Mouse (Mus musculus) embryonic facial prominence, embryonic 12.5 days (tissue): ENCODE results near the gene Atp2b2. TPM values are rescaled to one million over a fixed set of nuclear protein-coding genes. Genes with fewer than 3 reads are reported as not detected.

Source experiments
- ATAC-seq: fragments of 200-750 bp; cut with Nextera tagmentation; 2 replicates; pipeline ENCODE4 v1.8.0; 2017; ENCODE audit not compliant: insufficient number of reproducible peaks, insufficient read depth, low FRiP score, low TSS enrichment
- H3K27ac ChIP-seq: fragments of 300-500 bp; sonication (generic); 2 replicates; pipeline ENCODE4 v1.5.1; 2016; ENCODE audit warnings: mild to moderate bottlenecking
- H3K27me3 ChIP-seq: fragments of 300-500 bp; sonication (generic); 2 replicates; pipeline ENCODE4 v1.6.1; 2016; ENCODE audit warnings: mild to moderate bottlenecking, moderate library complexity
- H3K36me3 ChIP-seq: fragments of 300-500 bp; sonication (generic); 2 replicates; pipeline ENCODE4 v1.6.1; 2016; ENCODE audit warnings: mild to moderate bottlenecking
- H3K4me1 ChIP-seq: fragments of 300-500 bp; sonication (generic); 2 replicates; pipeline ENCODE4 v1.6.1; 2016
- H3K4me2 ChIP-seq: fragments of 300-500 bp; sonication (generic); replicated peaks from 2 replicates; pipeline ENCODE4 v1.6.1; 2016; ENCODE audit warnings: mild to moderate bottlenecking, moderate library complexity
- H3K4me3 ChIP-seq: fragments of 300-500 bp; sonication (generic); 2 replicates; pipeline ENCODE4 v1.5.1; 2016; ENCODE audit warnings: mild to moderate bottlenecking
- H3K9ac ChIP-seq: fragments of 300-500 bp; sonication (generic); 2 replicates; pipeline ENCODE4 v1.6.1; 2016; ENCODE audit warnings: mild to moderate bottlenecking, moderate library complexity
- H3K9me3 ChIP-seq: fragments of 300-500 bp; sonication (generic); 2 replicates; pipeline ENCODE4 v1.6.1; 2016; ENCODE audit warnings: mild to moderate bottlenecking, moderate library complexity
- WGBS: fragments of 180-500 bp; shearing (Covaris S2); methylation state at CpG from one replicate; pipeline ENCODE4 v1.1.7; 2016; 5-methylcytosine and 5-hydroxymethylcytosine counted together
- polyA plus RNA-seq: library from polyadenylated mRNA; unstranded; fragments of >200 nt; fragmentation: Nextera tagmentation; extraction: Ambion mirVana; gene quantifications from 2 replicates; pipeline ENCODE4 v1.2.1, GENCODE M21; 2016

Gene Atp2b2
- polyA plus RNA-seq, 1 experiment from 2014 or later, result 1.9 TPM

GRCm38 (mm10) chr6:114011976-114012375 is 30.4 kb downstream of the Atp2b2 start:
- no peak overlapping the region for H3K27ac ChIP-seq
- H3K4me1 ChIP-seq, result peaks cover 4% of the 10 kb centered on the region; the same call in 1 of the 2 replicates
- no peak overlapping the region for H3K4me3 ChIP-seq
- 83% methylated on average over 6 of the region's 6 CpGs for WGBS
- ATAC-seq, result no peak
- 0 out of 2 replicates have a peak, but pooled peaks cover 5% of the 10 kb centered on the region for H3K27me3 ChIP-seq
- H3K36me3 ChIP-seq, result no peaks in the 10 kb centered on the region
- no peaks in the 10 kb centered on the region for H3K9me3 ChIP-seq
- no peak overlapping the region for H3K4me2 ChIP-seq
- H3K9ac ChIP-seq, result no peak overlapping the region

DNA sequence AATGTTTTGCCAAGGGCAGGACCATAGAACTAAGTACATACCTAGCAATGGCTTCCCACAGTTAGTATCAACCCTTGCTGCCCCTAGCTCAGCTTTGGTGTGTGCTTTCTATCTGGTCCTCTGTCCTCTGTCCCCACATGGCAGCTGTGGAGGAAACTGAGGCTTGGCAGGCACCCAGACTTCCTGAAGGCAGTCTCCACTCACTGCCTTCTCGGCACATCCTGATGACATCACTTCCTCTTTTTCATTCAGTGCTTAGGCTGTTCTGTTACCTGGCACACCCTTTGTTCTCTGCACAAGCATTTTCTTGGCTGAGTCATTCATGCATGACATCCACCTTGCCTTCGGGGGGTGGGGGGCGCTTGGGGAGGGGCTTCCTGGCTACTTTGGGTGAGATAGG is 38.6 kb downstream of the Atp2b2 start:
- no peak for ATAC-seq
- Histone ChIP-seq H3K9ac (no peak overlapping the region), H3K27me3 (0 out of 2 replicates have a peak, but pooled peaks cover 5% of the 10 kb centered on the region), H3K4me1 (no peaks in the 10 kb centered on the region), H3K36me3 (no peaks in the 10 kb centered on the region), H3K4me2 (no peak overlapping the region), H3K27ac (no peak overlapping the region), H3K9me3 (no peaks in the 10 kb centered on the region), H3K4me3 (no peak overlapping the region)
- WGBS, result 79% methylated on average over 3 of the region's 3 CpGs

- Histone ChIP-seq H3K4me2 (no peak overlapping the region), H3K9ac (no peak overlapping the region), H3K4me1 (no peaks in the 10 kb centered on the region), H3K27ac (no peak overlapping the region), H3K36me3 (no peaks in the 10 kb centered on the region), H3K4me3 (no peak overlapping the region), H3K9me3 (no peaks in the 10 kb centered on the region), H3K27me3 (no peaks in the 10 kb centered on the region)
- WGBS, result 80% methylated on average over 6 of the region's 6 CpGs
- ATAC-seq, result no peak
These were observed 41.5 kb downstream of the Atp2b2 start for GRCm38 (mm10) chr6:114000928-114001327.

- whole genome bisulfite sequencing, result 41% methylated on average over 7 of the region's 7 CpGs
These were observed 42.1 kb downstream of the Atp2b2 start for GRCm38 (mm10) chr6:114000304-114000703.

DNA sequence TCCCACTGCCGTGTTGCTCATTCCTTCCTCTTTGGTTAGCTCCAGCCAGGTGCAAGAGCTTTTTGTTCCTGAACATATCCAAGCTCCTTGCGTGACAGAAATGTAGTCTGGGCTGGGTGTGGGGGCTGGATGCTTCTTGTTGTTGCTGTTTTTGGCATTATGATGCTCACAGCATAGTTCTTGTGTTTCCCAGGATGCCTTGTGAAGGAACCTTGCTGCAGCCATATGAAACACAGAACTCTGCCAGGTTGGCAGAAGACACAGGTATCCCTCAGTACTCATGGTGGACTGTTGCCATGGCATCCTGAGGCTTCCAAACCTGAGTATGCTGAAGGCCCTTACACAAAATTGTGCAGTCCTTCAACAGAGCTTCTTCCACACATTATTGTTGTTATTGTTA is 44.0 kb downstream of the Atp2b2 start:
- H3K4me3 ChIP-seq, result no peak overlapping the region
- ATAC-seq, result no peak
- 80% methylated on average over 2 of the region's 2 CpGs for WGBS
- no peaks in the 10 kb centered on the region for H3K4me1 ChIP-seq
- H3K9me3 ChIP-seq, result no peaks in the 10 kb centered on the region
- no peak overlapping the region for H3K4me2 ChIP-seq
- no peak overlapping the region for H3K27ac ChIP-seq
- no peaks in the 10 kb centered on the region for H3K36me3 ChIP-seq
- H3K27me3 ChIP-seq, result no peaks in the 10 kb centered on the region
- no peak overlapping the region for H3K9ac ChIP-seq

More at GRCm38 (mm10) chr6:114000304-114000703, 42.1 kb downstream of the Atp2b2 start:
- H3K4me1 ChIP-seq, result no peaks in the 10 kb centered on the region
- H3K9me3 ChIP-seq, result no peaks in the 10 kb centered on the region
- no peaks in the 10 kb centered on the region for H3K27me3 ChIP-seq
- H3K27ac ChIP-seq, result no peak overlapping the region
- H3K36me3 ChIP-seq, result no peaks in the 10 kb centered on the region
- no peak overlapping the region for H3K4me2 ChIP-seq
- H3K9ac ChIP-seq, result no peak overlapping the region
- H3K4me3 ChIP-seq, result no peak overlapping the region
- ATAC-seq, result no peak

- no peak overlapping the region for H3K27ac ChIP-seq
- H3K4me2 ChIP-seq, result no peak overlapping the region
- WGBS, result 84% methylated on average over 5 of the region's 5 CpGs
- no peak for ATAC-seq
- no peak overlapping the region for H3K4me3 ChIP-seq
- H3K27me3 ChIP-seq, result no peaks in the 10 kb centered on the region
- H3K4me1 ChIP-seq, result no peaks in the 10 kb centered on the region
- no peaks in the 10 kb centered on the region for H3K9me3 ChIP-seq
- no peaks in the 10 kb centered on the region for H3K36me3 ChIP-seq
- no peak overlapping the region for H3K9ac ChIP-seq
These were observed 48.2 kb downstream of the Atp2b2 start for GRCm38 (mm10) chr6:113994176-113994575.

DNA sequence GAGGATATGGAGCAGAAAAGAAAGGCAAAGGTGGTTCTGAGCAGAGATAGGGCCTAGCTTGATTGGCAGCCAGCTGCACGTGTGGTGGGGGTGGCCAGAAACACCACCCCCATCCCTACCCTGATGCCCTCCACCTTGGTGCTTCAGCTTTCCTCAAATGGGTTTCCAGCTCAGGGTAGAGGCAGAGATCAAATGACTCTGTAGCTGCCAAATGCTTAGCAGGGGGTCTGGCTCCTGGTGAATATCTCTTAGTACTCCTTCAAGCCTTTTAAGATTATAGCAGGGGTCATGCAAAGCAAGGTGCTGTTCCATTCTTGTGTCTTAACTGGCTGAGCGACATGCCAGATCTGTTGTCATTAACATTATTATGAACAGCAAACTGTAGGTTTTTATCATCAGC is 50.3 kb downstream of the Atp2b2 start:
- ATAC-seq, result no peak
- WGBS, result 68% methylated on average over 2 of the region's 2 CpGs

DNA sequence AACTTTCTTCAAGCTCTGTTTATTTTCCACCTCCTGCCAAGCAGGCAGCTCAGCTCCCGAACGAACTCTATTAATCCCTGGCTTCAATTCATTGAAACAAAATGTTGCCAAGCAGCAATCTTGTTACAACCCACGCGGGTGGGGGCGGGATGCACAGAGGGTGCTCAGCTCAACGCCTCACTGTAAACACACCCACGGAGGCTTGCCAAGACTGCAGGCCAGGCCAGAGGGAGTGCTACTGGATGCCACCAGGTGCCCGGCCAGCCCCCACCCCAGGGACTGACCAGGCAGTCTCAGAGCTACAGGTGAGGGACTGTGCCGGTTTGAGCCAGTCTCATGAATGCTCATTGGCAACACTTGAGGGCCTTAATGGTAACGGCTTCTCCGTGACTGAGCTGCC is 50.9 kb downstream of the Atp2b2 start:
- H3K27ac ChIP-seq, result no peak overlapping the region
- no peak overlapping the region for H3K4me3 ChIP-seq
- ATAC-seq, result no peak
- no peaks in the 10 kb centered on the region for H3K9me3 ChIP-seq
- WGBS, result 62% methylated on average over 11 of the region's 11 CpGs
- no peak overlapping the region for H3K4me2 ChIP-seq
- H3K27me3 ChIP-seq, result no peaks in the 10 kb centered on the region
- H3K9ac ChIP-seq, result no peak overlapping the region
- H3K4me1 ChIP-seq, result no peaks in the 10 kb centered on the region
- H3K36me3 ChIP-seq, result no peaks in the 10 kb centered on the region

More for the DNA sequence above, 50.3 kb downstream of the Atp2b2 start:
- no peaks in the 10 kb centered on the region for H3K27me3 ChIP-seq
- no peak overlapping the region for H3K9ac ChIP-seq
- no peaks in the 10 kb centered on the region for H3K36me3 ChIP-seq
- H3K4me2 ChIP-seq, result no peak overlapping the region
- no peaks in the 10 kb centered on the region for H3K9me3 ChIP-seq
- no peak overlapping the region for H3K4me3 ChIP-seq
- no peak overlapping the region for H3K27ac ChIP-seq
- H3K4me1 ChIP-seq, result no peaks in the 10 kb centered on the region

DNA sequence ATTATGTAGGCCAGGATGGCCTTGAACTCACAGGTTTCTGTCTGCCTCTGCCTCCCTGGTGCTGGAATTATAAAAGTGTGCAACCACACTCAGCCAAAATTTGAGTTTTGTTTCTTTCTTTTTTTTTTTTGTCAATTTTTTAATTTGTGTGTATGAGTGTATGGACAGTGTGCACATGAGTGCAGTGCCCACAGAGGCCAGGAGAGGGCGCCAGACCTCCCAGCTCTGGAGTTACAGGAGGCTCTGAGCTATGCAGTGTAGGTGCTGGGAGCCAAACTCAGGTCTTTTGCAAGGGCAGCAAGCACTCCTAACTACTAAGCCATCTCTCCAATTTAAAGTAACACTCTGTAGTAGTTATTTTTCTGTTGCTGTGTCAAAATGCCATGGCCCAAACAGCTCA is 52.4 kb downstream of the Atp2b2 start:
- Histone ChIP-seq H3K4me2 (no peak overlapping the region), H3K4me1 (no peaks in the 10 kb centered on the region), H3K27me3 (no peaks in the 10 kb centered on the region), H3K36me3 (no peaks in the 10 kb centered on the region), H3K4me3 (no peak overlapping the region), H3K9me3 (no peaks in the 10 kb centered on the region), H3K9ac (no peak overlapping the region), H3K27ac (no peak overlapping the region)
- WGBS, result 24% methylated on average over 1 of the region's 1 CpGs
- ATAC-seq, result no peak

- 86% methylated on average over 2 of the region's 2 CpGs for WGBS
- H3K9ac ChIP-seq, result no peak overlapping the region
- no peaks in the 10 kb centered on the region for H3K9me3 ChIP-seq
- H3K36me3 ChIP-seq, result no peaks in the 10 kb centered on the region
- no peaks in the 10 kb centered on the region for H3K27me3 ChIP-seq
- no peak for ATAC-seq
- H3K4me3 ChIP-seq, result no peak overlapping the region
- no peak overlapping the region for H3K4me2 ChIP-seq
- no peak overlapping the region for H3K27ac ChIP-seq
- H3K4me1 ChIP-seq, result no peaks in the 10 kb centered on the region
These were observed 53.9 kb downstream of the Atp2b2 start for GRCm38 (mm10) chr6:113988521-113988920.

- Histone ChIP-seq H3K4me3 (no peak overlapping the region), H3K4me2 (no peak overlapping the region), H3K4me1 (no peaks in the 10 kb centered on the region), H3K27me3 (no peaks in the 10 kb centered on the region), H3K27ac (no peak overlapping the region), H3K9me3 (no peaks in the 10 kb centered on the region), H3K36me3 (no peaks in the 10 kb centered on the region), H3K9ac (no peak overlapping the region)
- ATAC-seq, result no peak
- 71% methylated on average over 4 of the region's 4 CpGs for WGBS
These were observed 55.7 kb downstream of the Atp2b2 start for GRCm38 (mm10) chr6:113986671-113987070.

DNA sequence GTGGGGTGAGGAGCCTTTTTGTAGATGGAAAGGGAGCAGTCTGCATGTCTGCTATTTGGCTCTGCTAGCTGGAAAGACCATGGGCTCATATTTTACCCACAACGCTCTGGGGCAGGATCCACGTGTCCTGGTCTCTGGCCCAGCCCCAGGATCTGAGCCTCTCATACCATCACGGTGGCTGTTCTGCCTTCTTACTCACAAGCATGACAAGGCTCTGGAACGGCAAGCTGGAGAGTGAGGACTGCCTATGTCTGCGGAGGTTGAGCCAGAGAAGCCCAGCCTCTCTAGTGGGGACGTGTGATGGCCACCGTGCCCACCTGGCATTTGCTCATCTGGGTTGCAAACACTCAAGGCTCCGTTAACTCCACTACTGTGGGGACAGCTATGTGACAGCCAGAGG is 63.7 kb downstream of the Atp2b2 start:
- Histone ChIP-seq H3K4me1 (no peaks in the 10 kb centered on the region), H3K27ac (no peak overlapping the region), H3K27me3 (no peaks in the 10 kb centered on the region), H3K4me3 (no peak overlapping the region), H3K4me2 (no peak overlapping the region), H3K36me3 (no peaks in the 10 kb centered on the region), H3K9me3 (no peaks in the 10 kb centered on the region), H3K9ac (no peak overlapping the region)
- no peak for ATAC-seq
- 80% methylated on average over 8 of the region's 8 CpGs for whole genome bisulfite sequencing

DNA sequence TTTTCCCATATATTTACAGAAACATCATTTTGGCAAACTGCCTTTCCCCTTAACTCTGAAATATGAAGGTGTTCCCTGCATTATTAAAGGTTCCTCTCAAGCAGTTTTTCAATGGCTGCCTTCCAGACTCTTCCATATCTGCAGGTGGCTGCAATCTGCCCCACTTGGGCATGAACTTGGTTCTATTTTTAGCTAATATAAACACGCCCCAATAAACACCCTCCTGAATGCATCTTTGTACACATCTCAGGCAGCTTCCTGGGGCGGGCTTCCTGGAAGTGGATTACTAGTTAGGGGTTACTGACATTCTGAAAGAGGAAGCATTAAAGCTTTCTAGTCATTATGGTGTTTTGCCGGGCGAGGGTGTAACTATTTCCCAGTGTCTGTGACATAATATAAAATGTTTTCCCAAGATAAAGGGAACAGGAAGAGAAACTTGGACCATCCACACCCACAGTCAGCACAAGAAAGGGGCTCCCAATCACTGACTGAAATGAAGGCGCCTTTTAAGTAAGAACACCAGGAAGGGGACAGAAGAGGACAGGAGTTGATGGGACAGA is 64.2 kb downstream of the Atp2b2 start:
- 67% methylated on average over 5 of the region's 5 CpGs for WGBS
- no peaks in the 10 kb centered on the region for H3K27me3 ChIP-seq
- no peak for ATAC-seq
- H3K4me3 ChIP-seq, result no peak overlapping the region
- H3K36me3 ChIP-seq, result no peaks in the 10 kb centered on the region
- H3K9me3 ChIP-seq, result no peaks in the 10 kb centered on the region
- no peaks in the 10 kb centered on the region for H3K4me1 ChIP-seq
- H3K4me2 ChIP-seq, result no peak overlapping the region
- H3K9ac ChIP-seq, result no peak overlapping the region
- no peak overlapping the region for H3K27ac ChIP-seq
